Mouse (Mus musculus) cerebellum, postnatal 36 days (tissue): ENCODE results near the gene Cxcl10.

Experiments used
- DNase-seq, 2 experiments: peaks; one replicate each; pipeline ENCODE4 v3.0.0; 2021 to 2022; ENCODE audit warnings: mixed read lengths in 2 of 2

The Cxcl10 gene

DNA sequence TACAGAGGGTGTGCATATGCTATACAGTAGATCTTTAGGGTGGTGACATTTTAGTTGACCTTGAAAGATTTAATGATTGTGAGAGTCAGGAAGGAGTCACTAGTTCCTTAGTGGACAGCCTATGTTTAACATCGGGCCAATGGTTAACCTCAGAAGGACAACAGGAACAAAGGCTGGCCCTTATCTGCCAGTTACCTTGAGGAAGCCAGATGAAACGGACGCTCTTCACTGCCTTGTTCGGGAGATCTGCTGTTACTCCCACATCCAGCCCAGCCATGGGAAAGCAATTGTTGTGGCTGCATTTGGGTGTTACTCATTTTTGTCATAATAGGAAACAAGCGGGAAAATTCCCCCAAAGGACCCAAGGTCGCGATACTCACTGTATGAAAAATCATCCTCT is 34.9 kb downstream of the Cxcl10 start:
- no peak for DNase-seq

DNA sequence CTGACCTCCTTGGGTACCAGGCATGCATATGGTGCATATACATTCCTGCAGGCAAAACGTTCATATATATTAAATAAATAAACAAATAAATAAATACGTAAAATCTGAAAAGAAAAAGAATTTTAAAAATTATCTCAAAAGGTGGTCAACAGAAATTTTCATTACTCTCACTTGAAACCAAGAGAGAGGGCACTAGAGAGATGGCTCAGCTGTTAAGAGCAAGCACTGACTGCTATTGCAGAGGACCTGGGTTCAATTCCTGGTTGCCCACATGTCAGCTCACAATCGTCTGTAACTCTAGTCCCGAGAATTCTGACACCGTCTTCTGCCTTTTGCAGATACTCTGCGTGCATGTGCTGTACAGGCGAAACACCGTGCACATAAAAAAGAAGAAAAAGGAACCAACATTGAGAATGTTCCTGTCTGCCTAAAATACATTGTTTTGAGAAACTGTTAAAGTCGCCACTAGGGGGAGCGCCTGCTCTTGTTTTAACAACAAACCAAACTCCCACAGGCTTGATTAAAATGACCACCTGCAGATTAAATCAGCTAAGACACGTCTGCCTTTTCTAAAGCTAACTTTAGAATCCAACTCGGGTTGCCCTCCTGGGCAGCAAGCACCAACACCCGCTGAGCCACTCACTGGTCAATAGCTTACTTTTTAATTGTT is 36.5 kb downstream of the Cxcl10 start:
- peak; percentile 86 to 94 for DNase-seq

DNA sequence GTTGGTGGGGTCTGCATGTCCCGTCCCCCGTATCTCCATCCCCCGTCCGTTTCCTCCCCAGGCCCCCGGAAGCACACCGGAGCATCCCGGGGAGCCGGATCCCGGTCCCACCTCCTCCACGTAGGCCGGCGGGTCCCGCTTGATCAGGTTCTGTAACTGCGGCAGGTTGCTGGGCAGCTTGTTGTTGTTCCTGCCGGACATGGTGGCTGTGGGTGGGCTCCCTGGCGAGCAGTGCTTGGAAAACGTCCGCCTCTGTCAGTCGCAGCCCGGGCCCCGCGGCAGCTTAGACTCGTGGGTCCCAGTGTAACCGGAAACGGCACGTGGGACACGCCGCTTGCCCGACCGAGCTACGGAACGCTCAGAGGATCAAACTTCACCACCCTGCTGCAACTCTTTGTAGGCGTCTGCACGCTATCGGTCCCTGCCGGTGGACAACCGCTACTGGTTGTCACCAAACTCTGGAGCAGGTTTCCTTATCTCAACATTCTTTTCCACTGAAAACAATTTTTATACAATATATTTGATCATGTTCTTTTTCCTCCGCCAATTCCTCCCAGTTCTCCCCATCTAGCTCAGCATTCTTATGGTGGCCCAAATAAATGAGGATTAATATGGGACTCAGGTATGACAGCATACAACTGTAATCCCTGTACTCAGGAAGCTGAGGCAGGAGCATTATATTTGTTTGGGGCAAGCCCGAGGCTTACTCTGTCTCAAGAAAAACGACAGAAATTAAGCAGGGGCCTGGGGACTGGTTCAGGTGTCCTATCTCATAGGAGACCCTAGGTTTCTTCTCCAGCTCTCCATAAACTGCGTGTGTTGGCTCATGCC is 38.8 kb downstream of the Cxcl10 start, which contains the start of gene Sdad1:
Gene Sdad1 (minus strand): TSS at position 799 of the 831 bp plus-strand sequence.
- DNase-seq = peak; percentile 94 to 98

DNA sequence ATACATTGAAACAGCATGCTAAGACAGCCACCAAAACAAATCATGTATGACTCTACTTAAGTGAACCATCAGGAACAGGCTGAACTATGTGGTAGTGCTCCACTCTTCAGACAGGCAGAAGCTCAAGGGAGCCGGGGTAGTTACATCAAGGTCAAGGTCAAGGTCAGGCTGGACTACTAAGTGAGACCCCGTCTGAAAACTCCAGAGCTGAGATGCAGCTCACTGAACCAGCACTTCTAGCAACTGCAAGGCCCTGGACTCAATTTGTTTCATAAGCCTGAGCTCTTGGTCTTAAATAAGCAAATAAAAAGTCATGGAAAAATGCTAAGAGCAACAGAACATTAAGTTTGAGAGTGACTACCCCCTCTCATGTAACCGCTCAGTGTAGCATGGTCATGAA is 44.4 kb downstream of the Cxcl10 start:
- no peak for DNase-seq

DNA sequence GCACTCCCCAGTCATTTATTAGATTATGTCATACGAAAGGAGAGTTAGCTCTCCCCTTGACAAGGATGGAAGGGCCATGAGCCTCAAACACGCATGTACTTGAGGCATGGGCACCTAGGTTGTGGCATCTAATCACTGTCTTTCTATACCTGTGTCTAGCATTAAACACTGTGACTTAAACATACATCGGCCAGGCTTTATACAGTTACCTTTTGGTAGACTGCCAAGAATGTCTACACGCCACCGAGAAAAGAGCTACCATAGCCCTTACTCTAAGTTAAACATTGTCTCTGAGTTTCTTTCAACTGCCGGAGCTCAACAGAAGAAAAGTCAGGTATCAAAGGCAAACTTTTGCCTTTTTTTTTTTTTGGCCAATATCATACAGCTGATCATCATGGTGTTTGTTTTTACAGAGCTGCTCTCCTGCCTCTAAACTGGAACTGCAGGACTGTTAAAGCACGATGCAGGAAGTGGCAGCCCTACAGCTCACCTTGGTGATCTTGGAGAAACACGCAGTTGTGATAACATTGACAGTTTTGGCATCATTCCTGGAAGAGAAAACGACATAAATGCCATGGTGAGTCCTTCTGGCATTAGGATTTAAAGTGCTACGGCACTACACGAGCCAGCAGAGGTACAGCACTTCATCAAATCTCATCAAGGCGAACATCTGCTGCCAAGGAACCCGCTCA is 46.4 kb downstream of the Cxcl10 start:
- DNase-seq = no peak
